Mouse (Mus musculus) stomach, postnatal 0 days (tissue): ENCODE measurements around the gene Trappc2.

ENCODE experiments used
- CTCF ChIP-seq: IDR thresholded peaks from 2 replicates; pipeline ENCODE4 v1.5.1; 2016; ENCODE audit warnings: antibody characterized with exemption, low read depth, mild to moderate bottlenecking, moderate library complexity
- EP300 ChIP-seq: optimal IDR thresholded peaks from 2 replicates; pipeline ENCODE3; 2016; ENCODE audit warnings: antibody characterized with exemption

- no peak for TF ChIP-seq CTCF
- TF ChIP-seq EP300: no peak
These were observed 38.4 kb downstream of the Trappc2 start for GRCm38 (mm10) chrX:166478631-166479364.
